Comparison of ENCODE assay signal across 8 mouse cellular contexts in the genomic region with DNA sequence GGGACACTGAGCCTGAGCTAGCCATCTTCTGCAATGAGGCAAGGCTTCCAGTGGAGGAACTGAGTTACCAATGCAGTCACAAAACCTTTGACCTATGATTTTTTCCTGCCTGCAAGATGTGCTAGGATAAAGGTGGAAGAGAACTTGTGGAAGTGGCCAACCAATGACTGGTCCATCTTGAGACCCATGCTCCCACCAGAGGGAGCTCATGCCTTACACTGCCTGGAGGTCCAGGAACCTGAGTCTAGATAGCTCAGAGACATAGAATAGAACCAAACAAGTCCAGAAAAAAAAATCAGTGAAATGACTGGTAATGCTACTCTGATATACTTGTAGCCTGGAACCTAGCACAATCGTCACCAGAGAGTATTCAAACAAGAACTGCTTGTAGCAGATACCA.
DNase-seq lines count a peak whose midpoint lies in the region; ATAC-seq and TF ChIP-seq lines count a peak whose summit lies in the region.

No protein-coding gene starts in this region.

- in situ Hi-C loops in ES-E14 (cut with MboI; ENCODE audit: low sequenced_read_pairs in 2 of 2, unreplicated experiment in 2 of 2) = no loop called here

- 39% methylated on average over 1 of the region's 1 CpGs for WGBS in liver, embryonic 14.5 days (ENCODE audit: insufficient replicate concordance)

- peak; percentile 2 for DNase-seq in kidney, postnatal 14 days
- no peak for DNase-seq in kidney, adult 11 months
- DNase-seq in ES-E14 (ENCODE audit: low read depth, low spot score) (peak; percentile 6), adipocyte (ENCODE audit: low spot score) (peak; percentile 51)
- DNase-seq in liver, embryonic 14.5 days (ENCODE audit: low read depth in 3 of 3, low spot score in 3 of 3) = no peak
- no peak for DNase-seq in right cerebral cortex, adult 18-20 months
- DNase-seq in cerebellum, postnatal 25 days = no peak

- H3K4me2 ChIP-seq in liver, embryonic 14.5 days (ENCODE audit: low read depth) = no peak overlapping the region

- no peak overlapping the region for H3K4me3 ChIP-seq in ES-E14 (ENCODE audit: insufficient read depth in 1 of 2, low read depth in 1 of 2, low read length in 2 of 2, poor library complexity in 1 of 2, severe bottlenecking in 1 of 2)
- no peak overlapping the region for H3K4me3 ChIP-seq in liver, embryonic 14.5 days (ENCODE audit: insufficient read depth in 1 of 2, low read depth in 2 of 2, low read length in 2 of 2)

- no peak overlapping the region for H3K27ac ChIP-seq in ES-E14 (ENCODE audit: insufficient read depth, low read depth, low read length, poor library complexity, severe bottlenecking)
- no peak overlapping the region for H3K27ac ChIP-seq in liver, embryonic 14.5 days

- H3K27me3 ChIP-seq in liver, embryonic 14.5 days (ENCODE audit: control insufficient read depth, insufficient read depth, low read length) = no peaks in the 10 kb centered on the region

- no peaks in the 10 kb centered on the region for H3K9me3 ChIP-seq in ES-E14 (ENCODE audit: control insufficient read depth, insufficient read depth, low read depth, low read length)
- no peaks in the 10 kb centered on the region for H3K9me3 ChIP-seq in liver, embryonic 14.5 days (ENCODE audit: control insufficient read depth, low read length)

- H3K36me3 ChIP-seq in ES-E14 (ENCODE audit: control insufficient read depth, insufficient read depth, low read length, poor library complexity, severe bottlenecking) = no peaks in the 10 kb centered on the region
- no peaks in the 10 kb centered on the region for H3K36me3 ChIP-seq in liver, embryonic 14.5 days (replicated peaks; ENCODE audit: control insufficient read depth, insufficient read depth, low read depth)

- TF ChIP-seq EP300 in liver, embryonic 14.5 days (IDR thresholded peaks at IDR 0.05; ENCODE audit: low read depth) = no peak

- peak; percentile 14; the same call in 1 of the 2 replicates for TF ChIP-seq CTCF in liver, embryonic 14.5 days (IDR thresholded peaks at IDR 0.05; ENCODE audit: low read depth)

- ATAC-seq in liver, embryonic 14.5 days (ENCODE audit: insufficient read depth) = no peak
- ATAC-seq in cerebellum, adult (ENCODE audit: insufficient number of reproducible peaks, low FRiP score, low TSS enrichment) = no peak

- H3K9ac ChIP-seq in ES-E14 (ENCODE audit: insufficient read depth, low read depth, low read length, poor library complexity, severe bottlenecking) = no peak overlapping the region
- H3K9ac ChIP-seq in liver, embryonic 14.5 days (replicated peaks) = no peak overlapping the region

- H3K4me1 ChIP-seq in ES-E14 (ENCODE audit: control insufficient read depth in 2 of 2, insufficient read depth in 2 of 2, low read length in 2 of 2, poor library complexity in 1 of 2) = no peaks in the 10 kb centered on the region
- H3K4me1 ChIP-seq in liver, embryonic 14.5 days (replicated peaks; ENCODE audit: control insufficient read depth in 2 of 2, insufficient read depth in 2 of 2, low read length in 1 of 2) = no peaks in the 10 kb centered on the region

TF ChIP-seq in ES-E14, 5 proteins besides CTCF, POLR2A, EP300 and RAD21:
- no peak for TF ChIP-seq MAFK (IDR thresholded peaks at IDR 0.05; ENCODE audit: insufficient read depth, low read depth, low read length)
- TF ChIP-seq ZNF384 (IDR thresholded peaks at IDR 0.05; ENCODE audit: low read depth, low read length) = no peak
- TF ChIP-seq ZC3H11A (IDR thresholded peaks at IDR 0.05; ENCODE audit: borderline replicate concordance, low read depth, low read length) = no peak
- no peak for TF ChIP-seq CHD2 (IDR thresholded peaks at IDR 0.05; ENCODE audit: low read depth, low read length)
- no peak for TF ChIP-seq HCFC1 (IDR thresholded peaks at IDR 0.05; ENCODE audit: borderline replicate concordance, insufficient read depth, low read length)
TF ChIP-seq in ES-E14: peak in this region for 0.

Comparison
In these comparisons a context has a peak if more than half of its experiments do, and no peak if none do; other contexts are left out.
1. DNase-seq: peak in kidney, postnatal 14 days (single experiment), ES-E14 (single experiment) and adipocyte (single experiment); none in kidney, adult 11 months (single experiment), liver, embryonic 14.5 days (0 of 3), right cerebral cortex, adult 18-20 months (single experiment) and cerebellum, postnatal 25 days (0 of 2).